Mouse (Mus musculus) cerebellum, adult 2 months (tissue): Measurements from ENCODE around the gene Rad17. TPM values are rescaled to one million over a fixed set of nuclear protein-coding genes. Genes with fewer than 3 reads are reported as not detected.

Experiments
- DNase-seq, 2 experiments: peaks; one replicate each; pipeline ENCODE4 v3.0.0; 2021
- H3K27ac ChIP-seq: fragments of 200-500 bp; 2 replicates; pipeline ENCODE4 v1.5.1; 2012; ENCODE audit warnings: low read length, control low read depth, inconsistent platforms; ENCODE audit not compliant: insufficient read depth
- H3K27me3 ChIP-seq: fragments of 200-500 bp; 2 replicates; pipeline ENCODE4 v1.6.1; 2012; ENCODE audit warnings: inconsistent platforms, mild to moderate bottlenecking, low read length, moderate library complexity; ENCODE audit not compliant: control insufficient read depth, insufficient read depth
- H3K4me1 ChIP-seq: fragments of 200-500 bp; 2 replicates; pipeline ENCODE4 v1.6.1; 2011; ENCODE audit warnings: low read length; ENCODE audit not compliant: control insufficient read depth, insufficient read depth
- H3K4me3 ChIP-seq: fragments of 200-500 bp; replicated peaks from 2 replicates; pipeline ENCODE3; 2011; ENCODE audit warnings: mild to moderate bottlenecking, low read depth, low read length, control low read depth; ENCODE audit not compliant: insufficient read depth
- CTCF ChIP-seq: fragments of 200-500 bp; IDR thresholded peaks from 2 replicates; pipeline ENCODE4 v1.5.1; 2011; ENCODE audit warnings: low read depth, mild to moderate bottlenecking, control low read depth, low read length, moderate library complexity, borderline replicate concordance; ENCODE audit not compliant: insufficient read depth
- POLR2A ChIP-seq: fragments of 200-500 bp; IDR thresholded peaks from 2 replicates; pipeline ENCODE4 v1.6.1; 2011; ENCODE audit warnings: low read length, control low read depth, borderline replicate concordance; ENCODE audit not compliant: insufficient read depth
- WGBS: fragments of 180-500 bp; shearing (Covaris S2); methylation state at CpG from one replicate; pipeline ENCODE4 v1.1.7; 2018; 5-methylcytosine and 5-hydroxymethylcytosine counted together
- polyA plus RNA-seq: library from polyadenylated mRNA; depleted of rRNA; stranded (reverse); fragments of >200 nt; gene quantifications from 2 replicates; pipeline ENCODE4 v1.2.3, GENCODE M21; 2012

Rad17 gene
- polyA plus RNA-seq, 1 experiment, result 15.6 TPM

GRCm38 (mm10) chr13:100595552-100595885, 55.3 kb downstream of the Rad17 start:
- TF ChIP-seq CTCF (no peak), POLR2A (no peak)
- Histone ChIP-seq H3K27me3 (no peaks in the 10 kb centered on the region), H3K27ac (no peak overlapping the region), H3K4me1 (no peaks in the 10 kb centered on the region), H3K4me3 (no peak overlapping the region)
- 88% methylated on average over 3 of the region's 3 CpGs for WGBS
- no peak for DNase-seq

GRCm38 (mm10) chr13:100594838-100595551, 55.9 kb downstream of the Rad17 start:
- no peak for DNase-seq
- H3K4me3 ChIP-seq, result no peak overlapping the region
- no peaks in the 10 kb centered on the region for H3K4me1 ChIP-seq
- no peak for TF ChIP-seq POLR2A
- TF ChIP-seq CTCF, result no peak
- H3K27me3 ChIP-seq, result no peaks in the 10 kb centered on the region
- no peak overlapping the region for H3K27ac ChIP-seq
- 73% methylated on average over 5 of the region's 5 CpGs for WGBS

DNA sequence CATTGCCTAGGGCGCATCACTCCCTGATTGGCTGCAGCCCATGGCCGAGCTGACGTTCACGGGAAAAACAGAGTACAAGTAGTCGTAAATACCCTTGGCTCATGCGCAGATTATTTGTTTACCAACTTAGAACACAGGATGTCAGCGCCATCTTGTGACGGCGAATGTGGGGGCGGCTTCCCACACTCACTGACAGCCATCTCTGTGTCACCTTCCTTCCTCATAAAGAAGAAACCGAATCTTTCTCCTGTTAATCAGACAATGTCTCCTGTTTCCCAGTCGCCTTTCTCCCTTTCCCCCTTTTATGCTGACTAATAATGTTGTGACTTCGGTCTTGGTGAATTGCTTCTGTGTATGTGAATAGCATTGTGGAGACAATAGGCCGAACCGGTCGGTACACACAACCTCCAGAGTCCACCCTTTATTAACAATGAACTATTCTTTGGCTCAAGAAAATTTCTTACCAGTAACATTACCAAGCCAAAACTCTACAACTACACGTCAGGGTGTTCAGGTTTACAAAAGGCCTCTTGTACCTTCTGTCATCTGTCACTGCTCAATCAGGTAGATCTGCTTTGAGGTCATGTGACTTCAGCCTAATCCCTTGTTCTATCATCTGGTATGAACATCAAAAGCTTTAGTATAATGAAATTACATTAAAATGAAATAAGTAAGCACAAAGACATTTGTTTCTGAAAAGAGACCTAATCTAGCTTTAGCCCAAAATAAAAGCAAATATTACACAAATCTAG, 56.6 kb downstream of the Rad17 start:
- Histone ChIP-seq H3K27me3 (no peaks in the 10 kb centered on the region), H3K4me1 (no peaks in the 10 kb centered on the region), H3K27ac (peak overlapping the region; percentile 16; the same call in 1 of the 2 replicates), H3K4me3 (no peak overlapping the region)
- WGBS, result 53% methylated on average over 12 of the region's 17 CpGs
- peak; percentile 50 to 66 for DNase-seq
- TF ChIP-seq POLR2A, result no peak
- TF ChIP-seq CTCF, result no peak

DNA sequence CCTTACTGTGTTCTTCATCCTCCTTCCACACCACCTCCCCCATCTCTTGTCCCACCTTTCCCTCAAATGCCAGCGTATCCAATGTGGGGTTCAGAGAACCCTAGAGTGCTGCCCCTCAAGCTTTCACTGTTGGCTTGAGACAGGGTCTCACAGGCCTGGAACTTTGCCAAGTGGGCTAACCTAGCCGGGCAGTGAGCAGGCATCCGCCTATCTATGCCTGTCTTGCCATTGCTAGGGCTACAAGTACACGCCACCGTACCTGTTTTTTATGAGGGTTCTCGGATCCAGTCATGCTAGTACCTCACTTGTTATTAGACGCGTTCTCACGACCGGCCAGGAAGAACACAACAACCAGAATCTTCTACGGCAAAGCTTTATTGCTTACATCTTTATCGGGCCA, 62.2 kb downstream of the Rad17 start:
- no peaks in the 10 kb centered on the region; the same call in 1 of the 2 replicates for H3K4me1 ChIP-seq
- DNase-seq, result no peak
- no peak for TF ChIP-seq POLR2A
- no peak for TF ChIP-seq CTCF
- peak overlapping the region; percentile 73 for H3K4me3 ChIP-seq
- H3K27me3 ChIP-seq, result no peaks in the 10 kb centered on the region
- H3K27ac ChIP-seq, result peak overlapping the region; percentile 55
- 57% methylated on average over 12 of the region's 12 CpGs for WGBS

DNA sequence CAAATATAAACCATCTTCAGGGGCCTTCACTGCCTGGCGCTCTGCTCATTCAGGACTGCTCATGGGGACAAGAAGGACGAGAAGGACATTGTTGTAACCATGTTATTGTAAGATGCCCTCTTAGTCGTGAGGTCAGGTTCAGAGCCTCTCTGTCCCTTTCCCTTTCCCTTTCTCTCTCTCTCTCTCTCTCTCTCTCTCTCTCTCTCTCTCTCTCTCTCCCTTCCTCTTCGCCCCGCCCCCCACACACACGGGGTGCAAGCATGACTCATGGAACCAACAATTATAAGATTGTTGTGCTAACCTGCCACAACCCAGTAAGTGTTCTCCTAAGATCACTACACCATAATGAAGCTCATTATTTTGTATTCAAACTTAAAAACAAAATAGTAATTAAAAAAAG, 68.7 kb downstream of the Rad17 start:
- Histone ChIP-seq H3K27me3 (no peaks in the 10 kb centered on the region), H3K4me3 (no peak overlapping the region), H3K4me1 (no peaks in the 10 kb centered on the region), H3K27ac (no peak overlapping the region)
- no peak for DNase-seq
- TF ChIP-seq CTCF (no peak), POLR2A (no peak)
- 61% methylated on average over 6 of the region's 6 CpGs for WGBS

DNA sequence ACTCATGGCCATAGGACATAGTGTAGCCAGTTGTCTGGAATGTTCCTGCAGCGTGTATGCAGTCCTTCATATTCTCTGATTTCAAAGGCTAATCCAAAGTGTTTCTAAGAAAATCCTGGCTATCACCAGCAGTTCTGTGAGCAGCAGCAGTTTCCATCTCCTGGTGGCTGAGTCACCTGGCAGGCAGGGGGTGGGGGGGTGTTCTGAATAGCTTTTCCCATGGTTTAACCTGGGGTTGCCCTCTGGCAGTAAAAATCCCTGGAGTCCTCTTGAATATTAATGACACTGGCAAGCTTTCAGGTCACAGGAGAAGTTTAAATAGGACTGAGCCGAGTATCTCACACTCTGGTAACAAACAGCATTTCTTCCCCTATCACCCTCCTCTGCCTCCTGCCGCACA, 69.2 kb downstream of the Rad17 start:
- 34% methylated on average over 3 of the region's 3 CpGs for WGBS
- no peaks in the 10 kb centered on the region for H3K4me1 ChIP-seq
- no peak overlapping the region for H3K4me3 ChIP-seq
- H3K27me3 ChIP-seq, result no peaks in the 10 kb centered on the region
- no peak overlapping the region for H3K27ac ChIP-seq
- no peak for DNase-seq
- TF ChIP-seq CTCF (no peak), POLR2A (no peak)

DNA sequence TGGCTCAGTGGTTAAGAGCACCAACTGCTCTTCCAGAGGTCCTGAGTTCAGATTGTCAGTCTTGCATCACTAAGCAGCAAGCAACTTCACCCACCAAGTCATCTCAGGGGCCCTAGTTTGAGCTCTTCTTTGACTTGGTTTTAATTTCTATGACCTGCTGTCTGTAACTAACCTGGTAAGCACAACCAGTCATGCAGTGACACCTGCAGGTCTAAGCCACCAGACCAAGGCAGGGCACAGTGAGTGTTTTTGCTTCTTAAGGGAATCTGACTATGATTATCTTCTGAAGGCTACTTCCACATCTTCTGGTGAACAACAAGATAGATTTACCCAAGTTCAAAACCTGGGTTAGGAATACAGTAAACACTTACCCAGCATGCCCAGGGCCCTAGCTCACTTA, 70.9 kb downstream of the Rad17 start:
- Histone ChIP-seq H3K4me1 (no peaks in the 10 kb centered on the region), H3K4me3 (no peak overlapping the region), H3K27ac (no peak overlapping the region), H3K27me3 (no peaks in the 10 kb centered on the region)
- TF ChIP-seq CTCF (peak; percentile 32; the same call in 1 of the 2 replicates), POLR2A (no peak)
- no peak for DNase-seq

DNA sequence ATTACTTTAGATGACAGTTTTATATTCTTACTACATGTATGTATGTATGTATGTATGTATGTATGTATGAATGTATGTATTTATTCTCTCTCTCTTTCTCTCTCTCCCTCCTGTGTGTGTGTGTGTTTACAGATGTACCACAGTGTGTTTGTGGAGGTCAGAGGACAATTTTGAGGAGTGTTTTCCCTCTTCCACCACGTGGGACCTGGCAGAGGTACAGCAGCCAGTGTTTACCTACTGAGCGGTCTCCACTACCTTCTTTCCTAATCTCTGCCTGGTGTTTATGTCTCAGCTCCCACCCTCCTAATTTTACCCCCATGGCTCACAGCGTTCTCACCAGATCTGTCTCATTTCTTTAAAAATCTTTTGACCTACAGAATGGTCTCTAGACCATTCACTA, 71.6 kb downstream of the Rad17 start:
- WGBS, result 60% methylated on average over 3 of the region's 3 CpGs
- Histone ChIP-seq H3K27ac (no peak overlapping the region), H3K27me3 (no peaks in the 10 kb centered on the region), H3K4me3 (no peak overlapping the region), H3K4me1 (no peaks in the 10 kb centered on the region)
- TF ChIP-seq POLR2A (no peak), CTCF (no peak)
- no peak for DNase-seq
